Mouse (Mus musculus) forebrain, embryonic 15.5 days (tissue): ENCODE measurements around the gene Tmprss13. TPM values are rescaled to one million over a fixed set of nuclear protein-coding genes. Genes with fewer than 3 reads are reported as not detected.
A peak's percentile ranks its signal among the peaks of the same experiment; 100 is the strongest.

Experiments
- ATAC-seq: fragments of 200-750 bp; cut with Nextera tagmentation; replicated peaks from 2 replicates; pipeline ENCODE4 v1.8.0; 2017; ENCODE audit warnings: mild to moderate bottlenecking, moderate TSS enrichment, moderate library complexity
- H3K27ac ChIP-seq: fragments of 300-500 bp; sonication (generic); replicated peaks from 2 replicates; pipeline ENCODE4 v1.5.1; 2015; ENCODE audit warnings: mild to moderate bottlenecking, inconsistent platforms
- H3K27me3 ChIP-seq: fragments of 300-500 bp; sonication (generic); 2 replicates; pipeline ENCODE4 v1.6.1; 2015; ENCODE audit warnings: inconsistent platforms
- H3K36me3 ChIP-seq: fragments of 300-500 bp; sonication (generic); 2 replicates; pipeline ENCODE4 v1.6.1; 2015; ENCODE audit warnings: mild to moderate bottlenecking, inconsistent platforms
- H3K4me1 ChIP-seq: fragments of 300-500 bp; sonication (generic); 2 replicates; pipeline ENCODE4 v1.6.1; 2015; ENCODE audit warnings: inconsistent platforms
- H3K4me2 ChIP-seq: fragments of 300-500 bp; sonication (generic); replicated peaks from 2 replicates; pipeline ENCODE4 v1.6.1; 2015; ENCODE audit warnings: mild to moderate bottlenecking, inconsistent platforms
- H3K4me3 ChIP-seq: fragments of 300-500 bp; sonication (generic); 2 replicates; pipeline ENCODE4 v1.5.1; 2015; ENCODE audit warnings: mild to moderate bottlenecking, inconsistent platforms
- H3K9ac ChIP-seq: fragments of 300-500 bp; sonication (generic); replicated peaks from 2 replicates; pipeline ENCODE4 v1.6.1; 2015; ENCODE audit warnings: mild to moderate bottlenecking, inconsistent platforms
- H3K9me3 ChIP-seq: fragments of 300-500 bp; sonication (generic); 2 replicates; pipeline ENCODE4 v1.6.1; 2016; ENCODE audit warnings: inconsistent platforms
- whole genome bisulfite sequencing: fragments of 180-500 bp; shearing (Covaris S2); methylation state at CpG from one replicate; pipeline ENCODE4 v1.1.7; 2015; ENCODE audit warnings: mixed read lengths; 5-methylcytosine and 5-hydroxymethylcytosine counted together
- polyA plus RNA-seq: library from polyadenylated mRNA; unstranded; fragments of >200 nt; fragmentation: Nextera tagmentation; extraction: Ambion mirVana; gene quantifications from 2 replicates; pipeline ENCODE4 v1.2.1, GENCODE M21; 2015

Gene Tmprss13
- polyA plus RNA-seq, 1 experiment from 2014 or later = not detected

DNA sequence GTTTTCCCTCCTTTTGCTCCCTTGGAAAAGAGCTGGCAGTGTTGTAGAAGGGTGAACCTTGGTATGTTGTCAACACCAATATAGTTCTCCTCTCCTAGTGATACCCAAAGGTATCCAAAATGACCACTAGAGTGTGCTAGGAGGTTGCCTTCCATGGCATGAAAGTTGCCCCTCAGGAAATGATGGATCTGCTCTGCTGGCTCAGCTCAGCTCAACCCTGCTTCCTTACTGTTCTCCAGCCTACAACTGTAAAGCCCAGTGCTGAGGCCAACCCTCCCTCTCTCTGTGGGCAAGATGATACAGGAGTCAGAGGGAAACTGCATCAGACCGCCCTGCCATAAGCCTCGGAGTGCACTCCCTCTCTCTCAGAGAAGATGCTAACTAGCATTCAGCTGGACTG, 26.6 kb downstream of the Tmprss13 start:
- H3K9ac ChIP-seq = no peak overlapping the region
- H3K9me3 ChIP-seq = no peaks in the 10 kb centered on the region
- H3K4me1 ChIP-seq = no peaks in the 10 kb centered on the region
- ATAC-seq = peak; percentile 55; the same call in 1 of the 2 replicates
- H3K36me3 ChIP-seq = no peaks in the 10 kb centered on the region
- H3K27ac ChIP-seq = no peak overlapping the region
- H3K27me3 ChIP-seq = no peaks in the 10 kb centered on the region
- H3K4me3 ChIP-seq = no peak overlapping the region
- H3K4me2 ChIP-seq = no peak overlapping the region
- WGBS = 73% methylated on average over 2 of the region's 2 CpGs

DNA sequence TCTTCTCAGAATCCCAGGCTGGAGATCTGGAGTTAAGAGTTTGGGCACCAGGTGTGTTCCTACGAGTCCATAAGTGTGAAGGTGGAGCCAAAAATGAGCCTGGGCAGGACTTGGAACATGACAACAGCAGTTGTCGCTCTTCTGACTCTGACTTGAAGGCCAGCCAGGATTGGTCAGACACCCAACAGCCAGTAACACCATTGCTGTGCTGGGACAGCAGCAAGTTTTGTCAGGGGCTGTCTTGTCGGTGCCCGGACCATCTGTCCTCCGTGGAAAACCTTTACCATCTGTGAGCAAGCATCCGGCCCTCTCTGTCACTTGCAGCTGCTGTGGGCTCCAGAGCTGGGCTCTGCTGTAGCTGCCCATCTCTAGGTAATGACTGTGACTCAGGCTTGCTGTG, 27.4 kb downstream of the Tmprss13 start:
- WGBS = 69% methylated on average over 6 of the region's 6 CpGs
- no peak overlapping the region for H3K4me3 ChIP-seq

DNA sequence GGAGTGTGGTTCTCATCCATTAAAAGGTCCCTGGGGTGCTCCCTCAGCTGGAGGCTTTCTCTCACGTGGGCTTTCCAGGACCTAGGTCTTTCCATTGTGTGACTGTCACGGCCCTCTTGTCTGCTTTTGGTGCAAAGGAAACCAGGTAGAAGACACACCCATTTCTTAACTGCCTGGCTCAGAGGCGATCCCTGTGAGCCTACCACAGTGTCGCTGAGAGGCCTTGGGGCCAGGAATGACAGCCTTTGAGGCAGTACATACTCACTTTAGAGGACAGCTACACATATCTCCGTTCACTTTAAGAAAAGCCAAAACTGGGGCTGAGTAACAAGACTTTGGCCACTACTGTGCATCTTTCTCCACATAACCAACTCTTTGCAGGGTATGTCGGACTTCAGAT, 29.7 kb downstream of the Tmprss13 start:
- H3K36me3 ChIP-seq = no peaks in the 10 kb centered on the region
- H3K4me2 ChIP-seq = no peak overlapping the region
- 78% methylated on average over 6 of the region's 6 CpGs for WGBS
- H3K27me3 ChIP-seq = no peaks in the 10 kb centered on the region
- H3K4me1 ChIP-seq = no peaks in the 10 kb centered on the region
- H3K4me3 ChIP-seq = no peak overlapping the region
- ATAC-seq = no peak
- no peak overlapping the region for H3K9ac ChIP-seq
- H3K9me3 ChIP-seq = no peaks in the 10 kb centered on the region
- no peak overlapping the region for H3K27ac ChIP-seq

More for the DNA sequence above, 27.4 kb downstream of the Tmprss13 start:
- Histone ChIP-seq H3K27me3 (no peaks in the 10 kb centered on the region), H3K4me1 (no peaks in the 10 kb centered on the region), H3K36me3 (no peaks in the 10 kb centered on the region), H3K27ac (no peak overlapping the region), H3K9me3 (no peaks in the 10 kb centered on the region), H3K4me2 (no peak overlapping the region), H3K9ac (no peak overlapping the region)
- ATAC-seq = no peak

DNA sequence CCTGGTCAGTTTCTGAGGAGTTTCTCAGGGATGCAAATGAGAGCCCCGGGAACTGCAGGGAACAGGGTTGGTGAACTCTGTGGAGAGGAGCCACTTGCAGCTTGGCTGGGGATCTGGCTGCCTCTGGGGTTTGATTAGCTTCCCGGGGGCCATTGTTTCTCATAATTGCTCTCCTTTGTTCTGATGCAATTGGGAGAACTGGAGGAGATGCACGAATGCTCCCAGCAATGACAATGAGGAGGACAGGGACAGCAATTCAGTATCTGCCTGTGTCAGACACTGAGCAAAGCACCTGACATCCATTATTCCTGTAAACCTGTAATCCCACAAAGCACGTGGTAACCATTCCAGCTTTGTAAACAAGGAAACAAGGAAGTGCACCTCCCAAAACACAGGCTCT, 30.3 kb downstream of the Tmprss13 start:
- no peak for ATAC-seq
- H3K4me2 ChIP-seq = no peak overlapping the region
- 12% methylated on average over 4 of the region's 4 CpGs for WGBS
- no peak overlapping the region for H3K4me3 ChIP-seq
- H3K9me3 ChIP-seq = no peaks in the 10 kb centered on the region
- H3K4me1 ChIP-seq = no peaks in the 10 kb centered on the region
- H3K9ac ChIP-seq = no peak overlapping the region
- no peaks in the 10 kb centered on the region for H3K36me3 ChIP-seq
- no peak overlapping the region for H3K27ac ChIP-seq
- no peaks in the 10 kb centered on the region for H3K27me3 ChIP-seq

DNA sequence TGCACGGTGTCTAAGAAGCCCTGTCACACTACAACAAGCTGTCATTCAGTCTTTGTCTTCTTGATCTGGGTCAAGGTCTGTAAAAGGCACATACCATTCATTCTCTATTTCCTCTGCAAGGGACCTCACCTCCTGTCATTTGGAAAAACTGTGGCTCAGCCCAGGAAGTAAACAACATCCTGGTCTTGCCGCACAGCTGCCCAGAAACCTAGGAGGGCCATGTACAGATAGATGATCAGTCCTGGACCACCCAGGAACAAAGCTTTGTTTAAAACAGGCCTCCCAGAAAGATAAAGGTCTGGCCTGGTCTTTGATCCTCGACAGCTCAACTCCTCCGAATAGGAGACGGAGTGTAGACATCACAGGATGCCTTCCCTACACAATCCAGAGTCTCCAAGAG, 31.0 kb downstream of the Tmprss13 start:
- WGBS = 51% methylated on average over 5 of the region's 5 CpGs
- no peak overlapping the region for H3K27ac ChIP-seq
- no peaks in the 10 kb centered on the region for H3K27me3 ChIP-seq

DNA sequence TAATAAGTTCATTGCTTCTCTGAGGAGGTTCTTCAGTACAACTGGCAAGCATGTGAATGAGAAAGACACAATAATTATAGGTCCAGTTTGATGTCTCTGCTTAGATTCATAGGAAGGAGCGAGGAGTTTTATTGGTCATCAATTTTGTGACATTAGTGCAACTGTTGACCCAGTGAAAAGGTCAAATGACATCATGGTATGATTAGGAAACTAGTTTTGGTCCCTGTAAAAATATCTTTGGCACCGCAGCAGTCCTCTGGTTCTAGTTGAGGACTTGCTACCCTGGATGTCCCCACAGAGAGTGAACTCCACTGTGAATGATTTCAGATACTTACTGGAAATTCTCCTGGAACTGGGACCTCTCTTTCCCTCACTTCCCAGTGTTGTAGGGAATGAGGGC, 36.3 kb downstream of the Tmprss13 start:
- Histone ChIP-seq H3K27me3 (no peaks in the 10 kb centered on the region), H3K9me3 (no peaks in the 10 kb centered on the region), H3K27ac (no peak overlapping the region), H3K36me3 (no peaks in the 10 kb centered on the region), H3K9ac (no peak overlapping the region), H3K4me3 (no peak overlapping the region), H3K4me1 (no peaks in the 10 kb centered on the region), H3K4me2 (no peak overlapping the region)
- 89% methylated on average over 2 of the region's 2 CpGs for WGBS
- ATAC-seq = no peak

More for the DNA sequence above, 31.0 kb downstream of the Tmprss13 start:
- no peak overlapping the region for H3K4me3 ChIP-seq
- no peaks in the 10 kb centered on the region for H3K36me3 ChIP-seq
- no peaks in the 10 kb centered on the region for H3K9me3 ChIP-seq
- H3K4me2 ChIP-seq = no peak overlapping the region
- no peaks in the 10 kb centered on the region for H3K4me1 ChIP-seq
- H3K9ac ChIP-seq = no peak overlapping the region
- ATAC-seq = no peak

DNA sequence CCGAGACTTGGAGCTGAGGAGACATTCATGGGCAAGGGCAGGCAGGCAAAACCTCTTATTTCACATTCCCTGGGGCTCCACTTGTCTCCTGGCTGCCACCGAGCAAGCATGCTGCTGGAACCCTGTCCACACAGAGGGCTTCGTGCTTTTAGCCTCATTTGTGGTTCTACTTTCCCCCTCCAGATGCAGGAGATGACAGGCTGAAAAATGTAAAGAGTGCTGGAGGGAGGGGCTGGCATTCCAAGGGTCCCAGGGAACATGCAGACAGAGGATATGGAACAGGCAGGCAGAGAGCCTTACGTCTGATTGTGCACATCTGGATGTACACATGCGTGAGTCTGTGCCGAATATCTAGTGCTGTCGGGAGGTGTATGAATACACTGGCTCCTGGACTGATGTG, 39.5 kb downstream of the Tmprss13 start:
- ATAC-seq = no peak
- 84% methylated on average over 7 of the region's 7 CpGs for WGBS
- H3K9ac ChIP-seq = no peak overlapping the region
- H3K4me1 ChIP-seq = no peaks in the 10 kb centered on the region
- H3K9me3 ChIP-seq = no peaks in the 10 kb centered on the region
- no peak overlapping the region for H3K4me3 ChIP-seq
- H3K36me3 ChIP-seq = no peaks in the 10 kb centered on the region
- no peak overlapping the region for H3K4me2 ChIP-seq
- H3K27me3 ChIP-seq = no peaks in the 10 kb centered on the region
- H3K27ac ChIP-seq = no peak overlapping the region

DNA sequence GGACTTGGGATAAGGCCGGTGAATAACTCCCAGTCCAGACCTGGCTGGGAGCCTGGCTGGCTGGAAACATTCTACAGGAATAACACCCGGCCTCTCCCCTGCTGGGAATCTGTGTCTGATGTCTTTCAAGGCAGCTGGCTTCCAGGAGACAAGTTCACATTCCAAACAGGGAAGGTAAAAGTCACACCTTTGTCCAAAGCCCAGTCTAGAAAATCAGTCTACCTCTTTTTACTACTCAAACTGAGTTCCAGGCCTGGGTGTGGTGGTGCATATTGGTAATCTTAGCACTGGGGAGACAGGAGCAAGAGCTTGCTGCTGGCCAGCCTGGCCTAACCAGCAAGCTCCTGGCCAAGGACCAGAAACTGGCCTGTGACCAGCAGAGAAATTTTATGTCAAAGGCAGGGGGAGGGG, 43.2 kb downstream of the Tmprss13 start:
- no peak overlapping the region for H3K9ac ChIP-seq
- WGBS = 37% methylated on average over 2 of the region's 2 CpGs
- no peak overlapping the region for H3K4me3 ChIP-seq
- ATAC-seq = no peak
- no peaks in the 10 kb centered on the region for H3K36me3 ChIP-seq
- H3K4me2 ChIP-seq = no peak overlapping the region
- H3K9me3 ChIP-seq = no peaks in the 10 kb centered on the region
- no peak overlapping the region for H3K27ac ChIP-seq
- no peaks in the 10 kb centered on the region for H3K4me1 ChIP-seq
- no peaks in the 10 kb centered on the region for H3K27me3 ChIP-seq

DNA sequence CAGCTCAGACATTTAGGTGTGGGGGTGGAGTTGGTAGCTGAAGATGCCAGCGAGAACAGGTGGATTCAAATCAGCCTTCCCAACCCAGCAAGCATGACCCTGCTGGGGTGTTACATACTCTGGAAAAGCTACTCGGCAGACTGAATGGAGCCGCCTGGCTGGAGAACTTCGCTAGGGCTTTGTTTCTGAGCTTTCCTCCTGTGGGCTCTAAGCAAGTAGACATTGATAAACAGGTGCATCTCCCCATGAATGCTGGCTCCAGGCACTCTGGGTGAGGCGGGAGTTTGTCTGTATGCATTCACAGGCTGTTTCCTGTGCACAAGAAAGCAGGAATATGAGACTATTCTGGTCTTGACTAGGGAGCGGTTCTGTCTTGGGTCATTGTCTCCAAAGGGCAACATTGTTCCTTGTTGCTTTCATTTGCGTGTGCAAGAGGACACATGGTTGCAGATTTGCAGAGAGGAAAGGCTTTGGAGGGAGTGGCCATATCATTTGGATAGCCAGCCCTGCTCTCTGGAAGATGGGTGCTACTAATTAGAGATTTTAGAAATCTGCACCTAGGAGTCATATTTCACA, 44.8 kb downstream of the Tmprss13 start:
- Histone ChIP-seq H3K36me3 (no peaks in the 10 kb centered on the region), H3K27ac (no peak overlapping the region), H3K4me2 (no peak overlapping the region), H3K9me3 (no peaks in the 10 kb centered on the region), H3K9ac (no peak overlapping the region), H3K4me3 (no peak overlapping the region), H3K27me3 (no peaks in the 10 kb centered on the region), H3K4me1 (no peaks in the 10 kb centered on the region)
- ATAC-seq = no peak
- WGBS = 49% methylated on average over 7 of the region's 7 CpGs

DNA sequence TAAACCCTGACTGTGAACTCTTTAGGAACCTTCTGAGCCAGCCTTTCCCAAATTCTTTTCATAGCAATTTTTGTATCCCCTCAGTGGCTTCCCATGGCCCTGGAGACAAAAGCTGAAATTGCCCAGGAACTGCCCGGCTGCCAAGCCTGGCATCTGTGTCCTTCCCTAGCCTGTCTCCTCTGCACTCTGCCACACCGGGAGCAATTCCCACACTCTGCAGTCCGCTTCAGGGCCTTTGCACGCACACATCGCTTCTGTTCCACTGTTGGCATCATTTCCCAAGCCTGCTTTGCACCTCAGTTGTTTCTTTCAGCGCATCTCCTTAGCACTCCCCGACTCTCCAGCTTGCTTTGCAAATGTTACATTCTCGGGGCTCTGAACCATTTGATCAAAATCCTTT, 48.8 kb downstream of the Tmprss13 start:
- Histone ChIP-seq H3K27ac (no peak overlapping the region), H3K4me1 (peaks cover 26% of the 10 kb centered on the region), H3K9ac (no peak overlapping the region), H3K4me3 (no peak overlapping the region), H3K27me3 (no peaks in the 10 kb centered on the region), H3K36me3 (no peaks in the 10 kb centered on the region), H3K4me2 (no peak overlapping the region), H3K9me3 (no peaks in the 10 kb centered on the region)
- 63% methylated on average over 8 of the region's 8 CpGs for WGBS
- ATAC-seq = no peak

DNA sequence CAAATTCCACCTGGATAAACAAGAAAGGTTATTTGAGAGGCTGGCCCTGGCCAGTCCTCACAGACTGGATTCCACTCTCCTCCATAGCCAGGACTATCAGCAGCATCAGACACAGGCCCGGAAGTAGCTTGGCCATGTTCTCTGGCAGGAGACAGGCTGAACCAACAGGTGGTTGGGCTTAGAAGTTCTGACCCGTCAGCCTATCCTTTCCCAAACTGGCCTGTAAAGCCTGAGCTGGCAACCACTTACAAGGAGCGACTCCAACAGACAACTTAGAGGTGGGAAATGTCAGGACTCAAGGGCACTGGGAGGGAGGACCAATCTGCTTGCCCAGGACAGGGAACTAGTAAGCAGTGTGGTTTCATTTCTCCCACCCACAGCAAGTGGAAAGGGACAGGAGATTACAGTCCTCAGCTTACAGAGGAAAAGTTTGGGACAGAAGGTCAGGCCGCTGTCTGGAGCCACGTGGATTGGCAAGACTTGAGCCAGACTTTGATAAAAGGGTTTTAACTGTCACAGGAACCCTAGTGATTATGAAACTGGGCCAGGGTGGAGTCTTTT, 49.5 kb downstream of the Tmprss13 start:
- H3K4me1 ChIP-seq = peaks cover 34% of the 10 kb centered on the region
- 83% methylated on average over 5 of the region's 5 CpGs for WGBS
- H3K27me3 ChIP-seq = no peaks in the 10 kb centered on the region
- ATAC-seq = no peak
- H3K4me3 ChIP-seq = no peak overlapping the region
- no peaks in the 10 kb centered on the region for H3K9me3 ChIP-seq
- no peak overlapping the region for H3K4me2 ChIP-seq
- H3K27ac ChIP-seq = no peak overlapping the region
- H3K36me3 ChIP-seq = no peaks in the 10 kb centered on the region
- H3K9ac ChIP-seq = no peak overlapping the region

DNA sequence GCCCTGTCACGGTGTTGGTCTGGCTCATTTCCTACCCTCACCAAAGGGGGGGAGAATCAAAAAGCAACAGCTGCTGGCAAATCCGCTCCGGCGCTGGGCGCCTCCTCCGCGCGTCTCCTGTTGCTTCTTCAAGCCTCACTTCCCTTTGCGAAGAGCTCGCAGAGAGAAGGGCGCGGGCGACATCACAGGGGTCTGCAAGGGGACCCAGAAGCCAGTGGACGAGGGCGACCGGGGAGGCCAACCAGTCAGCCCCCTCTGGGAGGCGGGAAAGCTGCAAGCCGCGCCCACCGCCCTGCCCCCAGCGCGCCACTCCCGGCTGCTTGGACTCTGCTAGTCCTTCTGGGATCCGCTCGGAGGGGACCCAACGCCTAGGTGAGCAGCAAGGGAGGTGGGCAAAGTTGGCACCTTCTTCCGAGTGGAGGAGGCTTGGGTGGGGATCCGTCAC, 51.2 kb downstream of the Tmprss13 start, which contains the start of gene Fxyd6:
Gene Fxyd6 (plus strand): TSS at position 69 of the 445 bp plus-strand sequence.
- peak within 1 kb of the TSS; percentile 88 for H3K27ac ChIP-seq
- H3K9ac ChIP-seq = peak within 1 kb of the TSS; percentile 90
- no peaks in the 10 kb centered on the region for H3K27me3 ChIP-seq
- peaks cover 39% of the 10 kb centered on the region for H3K4me1 ChIP-seq
- no peaks in the 10 kb centered on the region for H3K9me3 ChIP-seq
- peak; percentile 81 for ATAC-seq
- no peaks in the 10 kb centered on the region for H3K36me3 ChIP-seq
- H3K4me2 ChIP-seq = peak within 1 kb of the TSS; percentile 90
- WGBS = 0% methylated on average over 28 of the region's 28 CpGs
- H3K4me3 ChIP-seq = peak within 1 kb of the TSS; percentile 91
